Mouse (Mus musculus) intestine, embryonic 15.5 days (tissue): ENCODE data around the gene Igsf3. TPM values are rescaled to one million over a fixed set of nuclear protein-coding genes. Genes with fewer than 3 reads are reported as not detected.

Experiments used
- ATAC-seq: fragments of 200-750 bp; cut with Nextera tagmentation; 2 replicates; pipeline ENCODE4 v1.8.0; 2017; ENCODE audit warnings: moderate TSS enrichment, moderate library complexity
- H3K27ac ChIP-seq: fragments of 300-500 bp; sonication (generic); 2 replicates; pipeline ENCODE4 v1.5.1; 2015; ENCODE audit warnings: mild to moderate bottlenecking, inconsistent platforms
- H3K27me3 ChIP-seq: fragments of 300-500 bp; sonication (generic); replicated peaks from 2 replicates; pipeline ENCODE4 v1.6.1; 2015; ENCODE audit warnings: inconsistent platforms
- H3K36me3 ChIP-seq: fragments of 300-500 bp; sonication (generic); 2 replicates; pipeline ENCODE4 v1.6.1; 2015; ENCODE audit warnings: inconsistent platforms
- H3K4me1 ChIP-seq: fragments of 300-500 bp; sonication (generic); replicated peaks from 2 replicates; pipeline ENCODE4 v1.6.1; 2015; ENCODE audit warnings: inconsistent platforms
- H3K4me2 ChIP-seq: fragments of 300-500 bp; sonication (generic); replicated peaks from 2 replicates; pipeline ENCODE4 v1.6.1; 2015; ENCODE audit warnings: mild to moderate bottlenecking, inconsistent platforms
- H3K4me3 ChIP-seq: fragments of 300-500 bp; sonication (generic); replicated peaks from 2 replicates; pipeline ENCODE4 v1.5.1; 2015; ENCODE audit warnings: inconsistent platforms
- H3K9ac ChIP-seq: fragments of 300-500 bp; sonication (generic); 2 replicates; pipeline ENCODE4 v1.6.1; 2015; ENCODE audit warnings: inconsistent platforms
- H3K9me3 ChIP-seq: fragments of 300-500 bp; sonication (generic); 2 replicates; pipeline ENCODE4 v1.6.1; 2016; ENCODE audit warnings: inconsistent platforms
- WGBS: fragments of 180-500 bp; shearing (Covaris S2); methylation state at CpG from one replicate; pipeline ENCODE4 v1.1.7; 2015; 5-methylcytosine and 5-hydroxymethylcytosine counted together
- polyA plus RNA-seq: library from polyadenylated mRNA; unstranded; fragments of >200 nt; fragmentation: Nextera tagmentation; extraction: Ambion mirVana; gene quantifications from 2 replicates; pipeline ENCODE4 v1.2.1, GENCODE M21; 2015

The Igsf3 gene
- 21.3 and 22.4 TPM in 2 replicates for polyA plus RNA-seq

GRCm38 (mm10) chr3:101376538-101377247 is at the start of gene Igsf3:
TSS of gene Igsf3 (plus strand) at chr3:101377083.
- Histone ChIP-seq H3K36me3 (no peaks in the 10 kb centered on the region), H3K9me3 (no peaks in the 10 kb centered on the region), H3K9ac (peak within 1 kb of the TSS; percentile 68), H3K4me3 (peak within 1 kb of the TSS; percentile 75), H3K4me2 (peak within 1 kb of the TSS; percentile 97), H3K27me3 (no peaks in the 10 kb centered on the region), H3K27ac (peak within 1 kb of the TSS; percentile 52; the same call in 1 of the 2 replicates), H3K4me1 (peaks cover 45% of the 10 kb centered on the region)
- 4% methylated on average over 43 of the region's 56 CpGs for WGBS
- ATAC-seq: peak; percentile 93

GRCm38 (mm10) chr3:101327248-101327647 is 49.6 kb upstream of the Igsf3 start:
- H3K9me3 ChIP-seq: no peaks in the 10 kb centered on the region
- H3K27me3 ChIP-seq: no peaks in the 10 kb centered on the region
- 84% methylated on average over 2 of the region's 2 CpGs for WGBS
- no peak overlapping the region for H3K27ac ChIP-seq
- no peak overlapping the region for H3K4me3 ChIP-seq
- no peak for ATAC-seq
- no peak overlapping the region for H3K9ac ChIP-seq
- no peaks in the 10 kb centered on the region for H3K4me1 ChIP-seq
- no peak overlapping the region for H3K4me2 ChIP-seq
- no peaks in the 10 kb centered on the region for H3K36me3 ChIP-seq

- no peak overlapping the region for H3K4me3 ChIP-seq
Measured at GRCm38 (mm10) chr3:101328617-101329016, 48.3 kb upstream of the Igsf3 start.

GRCm38 (mm10) chr3:101343199-101343924 is 33.5 kb upstream of the Igsf3 start:
- H3K9ac ChIP-seq: no peak overlapping the region
- H3K27ac ChIP-seq: no peak overlapping the region
- no peaks in the 10 kb centered on the region for H3K27me3 ChIP-seq
- ATAC-seq: no peak
- H3K36me3 ChIP-seq: no peaks in the 10 kb centered on the region
- 0 out of 2 replicates have a peak, but pooled peaks cover under 1% of the 10 kb centered on the region for H3K4me1 ChIP-seq
- H3K4me3 ChIP-seq: no peak overlapping the region
- H3K4me2 ChIP-seq: no peak overlapping the region
- 94% methylated on average over 9 of the region's 9 CpGs for WGBS
- no peaks in the 10 kb centered on the region for H3K9me3 ChIP-seq

More at GRCm38 (mm10) chr3:101328617-101329016, 48.3 kb upstream of the Igsf3 start:
- H3K4me1 ChIP-seq: no peaks in the 10 kb centered on the region
- H3K27me3 ChIP-seq: no peaks in the 10 kb centered on the region
- WGBS: 80% methylated on average over 7 of the region's 7 CpGs
- H3K9me3 ChIP-seq: no peaks in the 10 kb centered on the region
- H3K4me2 ChIP-seq: no peak overlapping the region
- ATAC-seq: no peak
- H3K9ac ChIP-seq: no peak overlapping the region
- H3K27ac ChIP-seq: no peak overlapping the region
- no peaks in the 10 kb centered on the region for H3K36me3 ChIP-seq

- Histone ChIP-seq H3K36me3 (no peaks in the 10 kb centered on the region), H3K4me2 (no peak overlapping the region), H3K27me3 (no peaks in the 10 kb centered on the region), H3K27ac (no peak overlapping the region), H3K4me1 (peaks cover 9% of the 10 kb centered on the region; the same call in 1 of the 2 replicates), H3K9me3 (no peaks in the 10 kb centered on the region), H3K9ac (no peak overlapping the region), H3K4me3 (no peak overlapping the region)
- ATAC-seq: no peak
- WGBS: 74% methylated on average over 3 of the region's 3 CpGs
Measured at GRCm38 (mm10) chr3:101344246-101344645, 32.6 kb upstream of the Igsf3 start.

GRCm38 (mm10) chr3:101345299-101345698 is 31.6 kb upstream of the Igsf3 start:
- H3K9me3 ChIP-seq: no peaks in the 10 kb centered on the region
- no peaks in the 10 kb centered on the region for H3K27me3 ChIP-seq
- H3K4me2 ChIP-seq: no peak overlapping the region
- H3K4me1 ChIP-seq: peaks cover 12% of the 10 kb centered on the region
- no peak overlapping the region for H3K9ac ChIP-seq
- WGBS: 62% methylated on average over 6 of the region's 6 CpGs
- no peak overlapping the region for H3K4me3 ChIP-seq
- no peak overlapping the region for H3K27ac ChIP-seq
- no peak for ATAC-seq
- no peaks in the 10 kb centered on the region for H3K36me3 ChIP-seq

GRCm38 (mm10) chr3:101346806-101347205 is 30.1 kb upstream of the Igsf3 start:
- Histone ChIP-seq H3K4me3 (no peak overlapping the region), H3K4me2 (no peak overlapping the region), H3K9me3 (no peaks in the 10 kb centered on the region), H3K9ac (no peak overlapping the region), H3K27ac (no peak overlapping the region), H3K4me1 (peaks cover 12% of the 10 kb centered on the region), H3K27me3 (no peaks in the 10 kb centered on the region), H3K36me3 (no peaks in the 10 kb centered on the region)
- 82% methylated on average over 1 of the region's 1 CpGs for WGBS
- ATAC-seq: no peak

- H3K27me3 ChIP-seq: no peaks in the 10 kb centered on the region
- no peaks in the 10 kb centered on the region for H3K9me3 ChIP-seq
- WGBS: 53% methylated on average over 9 of the region's 9 CpGs
- no peak overlapping the region for H3K9ac ChIP-seq
- no peak overlapping the region for H3K4me3 ChIP-seq
- no peak overlapping the region for H3K4me2 ChIP-seq
- H3K36me3 ChIP-seq: no peaks in the 10 kb centered on the region
- peaks cover 12% of the 10 kb centered on the region for H3K4me1 ChIP-seq
- ATAC-seq: no peak
- H3K27ac ChIP-seq: no peak overlapping the region
Measured at GRCm38 (mm10) chr3:101348501-101349161, 28.3 kb upstream of the Igsf3 start.

- WGBS: 45% methylated on average over 6 of the region's 6 CpGs
Measured at GRCm38 (mm10) chr3:101349542-101350307, 27.2 kb upstream of the Igsf3 start.

GRCm38 (mm10) chr3:101350406-101350805 is 26.5 kb upstream of the Igsf3 start:
- Histone ChIP-seq H3K4me2 (no peak overlapping the region), H3K36me3 (no peaks in the 10 kb centered on the region), H3K4me3 (no peak overlapping the region), H3K27me3 (no peaks in the 10 kb centered on the region), H3K9ac (no peak overlapping the region), H3K9me3 (no peaks in the 10 kb centered on the region), H3K27ac (no peak overlapping the region), H3K4me1 (peaks cover 12% of the 10 kb centered on the region)
- no peak for ATAC-seq
- WGBS: 69% methylated on average over 4 of the region's 4 CpGs

More at GRCm38 (mm10) chr3:101349542-101350307, 27.2 kb upstream of the Igsf3 start:
- Histone ChIP-seq H3K4me2 (no peak overlapping the region), H3K4me3 (no peak overlapping the region), H3K9ac (no peak overlapping the region), H3K27ac (no peak overlapping the region), H3K27me3 (no peaks in the 10 kb centered on the region), H3K4me1 (peaks cover 12% of the 10 kb centered on the region), H3K36me3 (no peaks in the 10 kb centered on the region), H3K9me3 (no peaks in the 10 kb centered on the region)
- peak; percentile 55; the same call in 1 of the 2 replicates for ATAC-seq

GRCm38 (mm10) chr3:101354490-101354889 is 22.4 kb upstream of the Igsf3 start:
- Histone ChIP-seq H3K27ac (no peak overlapping the region), H3K9ac (no peak overlapping the region), H3K4me2 (no peak overlapping the region), H3K9me3 (no peaks in the 10 kb centered on the region), H3K4me1 (peaks cover 3% of the 10 kb centered on the region; the same call in 1 of the 2 replicates), H3K36me3 (no peaks in the 10 kb centered on the region), H3K27me3 (no peaks in the 10 kb centered on the region), H3K4me3 (no peak overlapping the region)
- ATAC-seq: 0 out of 2 replicates have a peak, but pooled peaks have one; percentile 47

- Histone ChIP-seq H3K4me3 (no peak overlapping the region), H3K27ac (no peak overlapping the region), H3K4me1 (no peaks in the 10 kb centered on the region), H3K9ac (no peak overlapping the region), H3K27me3 (no peaks in the 10 kb centered on the region), H3K36me3 (no peaks in the 10 kb centered on the region), H3K9me3 (no peaks in the 10 kb centered on the region), H3K4me2 (no peak overlapping the region)
- no peak for ATAC-seq
- whole genome bisulfite sequencing: 30% methylated on average over 5 of the region's 5 CpGs
Measured at GRCm38 (mm10) chr3:101355702-101356101, 21.2 kb upstream of the Igsf3 start.
